Mouse (Mus musculus) olfactory bulb, adult 2 months (tissue): Measurements from ENCODE around the gene Slc25a25. TPM values are rescaled to one million over a fixed set of nuclear protein-coding genes. Genes with fewer than 3 reads are reported as not detected.

Source experiments
- H3K27ac ChIP-seq: fragments of 200-500 bp; 2 replicates; pipeline ENCODE4 v1.5.1; 2012; ENCODE audit warnings: low read depth, low read length; ENCODE audit not compliant: insufficient read depth
- H3K4me1 ChIP-seq: fragments of 200-500 bp; 2 replicates; pipeline ENCODE4 v1.6.1; 2012; ENCODE audit warnings: low read length; ENCODE audit not compliant: control insufficient read depth, insufficient read depth
- H3K4me3 ChIP-seq: fragments of 200-500 bp; 2 replicates; pipeline ENCODE4 v1.5.1; 2012; ENCODE audit warnings: mild to moderate bottlenecking, low read depth, low read length, moderate library complexity; ENCODE audit not compliant: insufficient read depth
- CTCF ChIP-seq: fragments of 200-500 bp; IDR thresholded peaks from 2 replicates; pipeline ENCODE4 v1.5.1; 2012; ENCODE audit warnings: low read depth, mild to moderate bottlenecking, low read length, moderate library complexity; ENCODE audit not compliant: insufficient read depth
- POLR2A ChIP-seq: fragments of 200-500 bp; IDR thresholded peaks from 2 replicates; pipeline ENCODE4 v1.6.1; 2012; ENCODE audit warnings: mild to moderate bottlenecking, low read depth, low read length, moderate library complexity; ENCODE audit not compliant: insufficient read depth
- WGBS: fragments of 180-500 bp; shearing (Covaris S2); methylation state at CpG from one replicate; pipeline ENCODE4 v1.1.7; 2018; 5-methylcytosine and 5-hydroxymethylcytosine counted together
- polyA plus RNA-seq: library from polyadenylated mRNA; stranded (reverse); fragments of >200 nt; gene quantifications from 2 replicates; pipeline ENCODE4 v1.2.4, GENCODE M21; 2012; ENCODE audit warnings: low replicate concordance; ENCODE audit not compliant: missing spikeins, insufficient read depth, insufficient read length

The Slc25a25 gene
- polyA plus RNA-seq, 1 experiment: not detected

DNA sequence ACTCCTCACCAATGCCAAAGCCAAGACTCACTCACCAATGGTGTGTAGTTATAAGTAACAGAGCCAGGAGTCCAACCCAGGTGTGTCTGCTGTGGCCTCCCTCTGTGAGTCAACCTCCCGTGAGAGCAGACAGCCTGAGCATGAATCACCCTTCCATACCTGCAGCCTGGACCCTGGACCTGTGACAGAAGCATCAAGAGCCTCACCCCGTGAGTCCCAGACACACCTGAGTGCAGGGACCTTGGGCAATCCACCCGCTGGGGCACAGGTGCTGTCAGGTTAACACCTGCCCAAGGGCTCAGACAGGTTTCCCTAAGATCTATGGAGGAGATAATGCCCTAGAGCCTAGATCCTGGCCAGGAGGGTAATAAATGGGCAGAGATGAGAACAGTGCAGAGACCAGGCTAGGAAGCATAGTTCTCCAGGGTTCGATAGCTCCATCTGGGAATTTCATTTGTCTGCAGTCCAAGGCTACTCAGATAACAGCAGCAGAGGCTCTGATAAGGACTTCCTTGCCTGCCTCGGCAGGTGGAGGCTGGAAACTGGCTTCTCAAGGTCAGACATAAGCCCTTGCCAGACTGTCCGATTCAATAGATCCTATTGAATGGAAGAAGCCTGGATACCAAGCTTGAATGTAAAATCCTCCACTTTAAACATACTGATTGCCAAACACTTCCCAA, 19.9 kb upstream of the Slc25a25 start:
- Histone ChIP-seq H3K4me3 (no peak overlapping the region), H3K4me1 (no peaks in the 10 kb centered on the region), H3K27ac (no peak overlapping the region)
- TF ChIP-seq CTCF: no peak
- TF ChIP-seq POLR2A: no peak
- WGBS: 85% methylated on average over 6 of the region's 6 CpGs

DNA sequence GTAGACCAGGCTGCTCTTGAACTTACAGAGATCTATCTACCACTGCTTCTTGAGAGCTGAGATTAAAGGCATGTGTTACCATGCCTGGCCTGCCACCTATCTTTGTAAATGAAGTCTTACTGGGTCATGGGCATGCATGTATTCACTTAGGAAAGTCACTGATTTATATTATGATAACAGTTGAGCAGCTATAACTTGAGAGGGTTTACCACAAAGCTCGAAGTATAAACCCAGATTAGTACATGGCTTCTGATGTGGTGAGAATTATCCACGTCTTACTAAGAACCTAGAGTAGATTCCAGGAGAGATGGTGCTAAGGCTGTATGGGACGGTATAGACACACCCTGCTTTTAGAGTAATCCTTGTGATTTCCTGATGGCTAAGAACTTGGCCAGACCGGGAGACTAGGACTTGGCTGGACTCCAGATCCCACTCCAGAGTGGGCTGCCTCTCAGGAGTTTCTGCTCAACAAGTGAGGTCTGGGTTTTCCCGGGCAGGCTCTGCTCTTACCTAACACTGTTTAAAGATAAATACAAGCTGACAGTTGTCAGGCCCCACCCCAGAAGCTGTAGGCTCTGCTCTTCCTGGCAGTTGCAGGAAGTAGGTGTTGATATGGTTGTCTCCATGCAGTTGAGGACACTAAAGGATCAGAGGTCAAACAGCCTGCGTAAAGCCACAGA, 13.1 kb upstream of the Slc25a25 start:
- Histone ChIP-seq H3K4me3 (no peak overlapping the region), H3K4me1 (no peaks in the 10 kb centered on the region), H3K27ac (no peak overlapping the region)
- WGBS: 55% methylated on average over 6 of the region's 6 CpGs
- TF ChIP-seq POLR2A (no peak), CTCF (no peak)

DNA sequence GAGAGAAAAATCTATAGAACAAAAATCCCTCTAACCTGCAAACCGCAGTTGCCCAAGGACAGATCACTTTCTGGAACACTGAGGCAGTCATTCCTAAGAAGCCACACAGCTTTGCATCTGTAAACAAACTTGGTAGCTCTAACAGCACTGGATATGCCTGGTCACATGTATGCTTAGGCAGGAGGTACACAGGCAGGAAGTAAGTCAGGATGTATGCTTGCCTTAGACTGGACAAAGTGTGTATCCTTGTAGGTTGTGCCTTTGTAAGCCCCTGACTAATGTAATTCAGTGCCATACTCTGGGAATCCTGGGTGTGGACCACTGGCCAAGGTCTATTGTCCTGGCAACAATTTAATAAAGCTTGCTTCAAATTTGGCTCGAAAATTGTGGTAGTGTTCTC, 12.5 kb upstream of the Slc25a25 start:
- Histone ChIP-seq H3K4me3 (no peak overlapping the region), H3K27ac (no peak overlapping the region), H3K4me1 (no peaks in the 10 kb centered on the region)
- no peak for TF ChIP-seq CTCF
- TF ChIP-seq POLR2A: no peak
- 67% methylated on average over 2 of the region's 2 CpGs for WGBS

DNA sequence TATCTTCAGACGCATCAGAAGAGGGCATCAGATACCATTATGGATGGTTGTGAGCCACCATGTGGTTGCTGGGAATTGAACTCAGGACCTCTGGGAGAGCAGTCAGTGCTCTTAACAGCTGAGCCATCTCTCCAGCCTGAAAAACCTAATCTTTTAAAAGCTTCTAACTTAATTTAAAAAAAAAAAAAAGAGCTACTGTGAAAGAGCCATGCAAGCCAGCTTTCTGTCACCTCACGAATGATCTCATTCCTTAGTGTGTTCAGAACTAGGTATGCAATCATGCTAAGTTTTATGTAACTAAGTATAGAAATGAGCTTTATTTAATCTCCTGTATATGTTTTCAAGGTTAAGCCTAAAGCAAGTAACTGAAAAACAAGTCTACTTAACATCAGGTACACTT, 8.4 kb upstream of the Slc25a25 start:
- Histone ChIP-seq H3K4me1 (no peaks in the 10 kb centered on the region), H3K4me3 (no peak overlapping the region), H3K27ac (no peak overlapping the region)
- WGBS: 93% methylated on average over 2 of the region's 2 CpGs
- TF ChIP-seq POLR2A (no peak), CTCF (no peak)

DNA sequence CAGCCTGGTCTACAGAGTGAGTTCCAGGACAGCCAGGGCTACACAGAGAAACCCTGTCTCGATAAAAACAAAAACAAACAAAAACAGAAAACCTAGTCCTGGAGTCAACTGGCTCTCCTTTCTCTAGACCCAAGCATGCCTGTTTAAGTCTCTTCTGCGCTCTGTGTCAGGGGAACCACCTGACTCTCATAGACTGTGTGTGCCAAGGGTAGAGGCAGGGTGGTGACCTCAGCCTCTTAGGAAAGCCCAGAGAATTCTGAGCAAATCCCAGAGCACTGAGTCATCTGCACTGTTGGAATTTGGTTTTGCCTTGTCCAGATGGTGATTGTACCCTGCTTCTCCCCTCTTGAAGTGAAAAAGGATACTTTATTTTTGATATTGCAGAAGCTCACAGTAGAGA, 7.1 kb upstream of the Slc25a25 start:
- H3K27ac ChIP-seq: no peak overlapping the region
- 84% methylated on average over 2 of the region's 2 CpGs for WGBS
- no peak overlapping the region for H3K4me3 ChIP-seq
- no peaks in the 10 kb centered on the region for H3K4me1 ChIP-seq
- no peak for TF ChIP-seq POLR2A
- no peak for TF ChIP-seq CTCF

DNA sequence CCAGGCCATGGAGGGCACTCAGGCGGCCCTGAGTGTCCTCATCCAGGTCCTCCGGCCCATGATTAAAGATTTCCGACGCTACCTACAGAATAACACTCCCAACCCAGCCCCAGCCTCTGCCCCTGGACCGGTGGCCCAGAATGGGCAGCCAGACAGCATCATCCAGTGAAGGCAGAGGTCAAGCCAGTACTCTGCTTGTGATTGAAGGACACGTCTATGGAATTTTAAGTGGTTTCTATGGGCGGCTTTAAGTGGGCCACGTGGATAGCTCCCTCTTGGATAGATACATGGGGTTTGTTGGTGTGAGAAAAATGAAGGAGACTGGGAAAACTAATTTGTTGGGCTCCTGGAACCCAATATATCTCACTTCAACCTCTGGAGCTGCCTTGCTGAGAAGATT, 3.9 kb upstream of the Slc25a25 start:
- no peak for TF ChIP-seq CTCF
- no peak overlapping the region for H3K27ac ChIP-seq
- no peak overlapping the region for H3K4me3 ChIP-seq
- 99% methylated on average over 8 of the region's 8 CpGs for WGBS
- H3K4me1 ChIP-seq: peaks cover 10% of the 10 kb centered on the region

DNA sequence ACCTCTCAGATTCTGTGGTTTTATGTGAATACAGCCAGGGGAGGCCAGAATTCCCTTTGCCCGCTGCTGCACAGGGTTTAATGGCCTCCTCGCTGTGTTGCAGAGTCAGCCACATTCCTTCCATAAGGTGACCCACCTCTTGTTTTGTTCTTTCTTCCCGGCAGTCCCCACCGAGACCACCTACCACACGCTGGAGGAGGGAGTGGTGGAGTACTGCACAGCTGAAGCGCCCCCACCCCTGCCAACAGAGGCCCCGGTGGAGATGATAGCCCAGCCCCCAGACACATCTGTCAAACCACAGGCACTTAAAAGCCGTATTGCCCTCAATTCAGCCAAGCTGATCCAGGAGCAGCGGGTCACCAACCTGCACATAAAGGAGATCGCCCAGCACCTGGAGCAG, 3.4 kb upstream of the Slc25a25 start:
- TF ChIP-seq CTCF (no peak), POLR2A (no peak)
- H3K27ac ChIP-seq: no peak overlapping the region
- H3K4me3 ChIP-seq: no peak overlapping the region
- peaks cover 10% of the 10 kb centered on the region for H3K4me1 ChIP-seq
- 86% methylated on average over 10 of the region's 10 CpGs for WGBS

DNA sequence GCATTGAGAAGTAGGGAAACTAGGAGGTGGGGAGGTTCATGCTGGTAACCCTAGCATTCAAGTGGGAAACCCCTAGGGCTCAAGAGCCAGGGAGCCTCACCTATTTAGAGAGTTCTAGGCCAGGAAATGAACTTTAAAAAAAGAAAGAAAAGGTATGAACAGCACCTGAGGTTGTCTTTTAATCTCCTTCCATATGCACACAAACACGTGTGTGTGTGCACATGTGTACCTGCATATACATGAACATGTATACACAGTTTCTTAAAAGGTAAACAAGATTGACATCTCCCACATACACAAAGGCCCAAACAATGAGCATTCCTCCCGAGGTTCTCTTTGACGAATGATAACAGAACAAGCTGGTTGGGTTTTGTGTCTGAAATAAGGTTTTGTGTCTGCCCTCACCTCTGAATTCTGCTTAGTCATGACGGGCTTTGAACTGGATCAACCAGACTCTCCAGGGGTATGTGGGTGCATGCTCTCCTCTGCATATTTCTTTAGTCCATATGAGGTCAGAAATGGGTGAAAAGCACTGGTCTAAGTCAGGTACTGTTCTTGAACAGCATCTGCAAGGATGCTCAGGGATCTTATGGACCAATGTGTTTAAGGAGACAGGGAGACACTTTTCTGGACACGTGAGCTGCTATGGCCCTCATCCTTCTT, 2.5 kb upstream of the Slc25a25 start:
- TF ChIP-seq POLR2A: no peak
- TF ChIP-seq CTCF: no peak
- no peak overlapping the region for H3K27ac ChIP-seq
- H3K4me3 ChIP-seq: no peak overlapping the region
- H3K4me1 ChIP-seq: peaks cover 10% of the 10 kb centered on the region
- 77% methylated on average over 5 of the region's 5 CpGs for WGBS

DNA sequence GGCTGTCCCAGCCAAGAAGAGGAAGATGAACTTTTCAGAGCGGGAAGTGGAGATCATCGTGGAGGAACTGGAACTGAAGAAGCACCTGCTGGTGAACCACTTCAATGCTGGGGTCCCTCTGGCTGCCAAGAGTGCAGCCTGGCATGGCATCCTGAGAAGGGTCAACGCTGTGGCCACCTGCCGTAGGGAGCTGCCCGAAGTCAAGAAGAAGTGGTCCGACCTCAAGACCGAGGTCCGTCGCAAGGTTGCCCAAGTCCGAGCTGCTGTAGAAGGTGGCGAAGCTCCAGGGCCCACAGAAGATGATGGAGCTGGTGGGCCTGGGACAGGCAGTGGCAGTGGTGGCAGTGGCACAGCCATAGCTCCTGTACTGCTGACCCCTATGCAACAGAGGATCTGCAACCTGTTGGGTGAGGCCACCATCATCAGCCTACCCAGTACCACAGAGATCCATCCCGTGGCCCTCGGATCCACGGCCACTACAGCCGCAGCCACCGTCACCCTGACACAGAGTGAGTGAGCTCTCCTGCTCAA, 1.3 kb upstream of the Slc25a25 start:
- peaks cover 17% of the 10 kb centered on the region for H3K4me1 ChIP-seq
- H3K27ac ChIP-seq: peak overlapping the region; percentile 41; the same call in 1 of the 2 replicates
- WGBS: 92% methylated on average over 16 of the region's 16 CpGs
- peak overlapping the region; percentile 11 for H3K4me3 ChIP-seq
- no peak for TF ChIP-seq CTCF
- no peak for TF ChIP-seq POLR2A
